Mouse (Mus musculus) v-Abl transformed pro-B cells (cell line): ENCODE measurements at regions not wholly inside any gene's neighbourhood (a gene's known extent, or its start where the extent isn't known, plus 50 kb on each side); places are given as distances from the start of the nearest gene placed in this dataset.

Experiments
- in situ Hi-C, 2 experiments: fragments of 400-800 bp; cut with MboI; formaldehyde crosslinking; loops; one replicate each; pipeline ENCODE4 v1.15.1; 2025; ENCODE audit not compliant: unreplicated experiment in 2 of 2

GRCm38 (mm10) chr12:12882931-12883553 lies 58.7 kb downstream of the Mycn start:
- in situ Hi-C loops = no loop called here

- in situ Hi-C loops = no loop called here
These were observed 63.7 kb downstream of the Mycn start for GRCm38 (mm10) chr12:12878031-12878430.

- in situ Hi-C loops = no loop called here
These were observed 64.2 kb downstream of the Mycn start for GRCm38 (mm10) chr12:12877539-12877938.

GRCm38 (mm10) chr12:12875976-12876745 lies 65.6 kb downstream of the Mycn start:
- in situ Hi-C loops = no loop called here

- in situ Hi-C loops = no loop called here
These were observed 68.2 kb downstream of the Mycn start for GRCm38 (mm10) chr12:12873551-12873950.

- in situ Hi-C loops = no loop called here
These were observed 68.7 kb downstream of the Mycn start for GRCm38 (mm10) chr12:12872974-12873373.

- in situ Hi-C loops = no loop called here
These were observed 70.4 kb downstream of the Mycn start for GRCm38 (mm10) chr12:12871272-12871671.

GRCm38 (mm10) chr12:12866590-12866989 lies 75.1 kb downstream of the Mycn start:
- in situ Hi-C loops = no loop called here

- in situ Hi-C loops = no loop called here
These were observed 91.0 kb downstream of the Mycn start for GRCm38 (mm10) chr12:12850681-12851080.

- in situ Hi-C loops = no loop called here
These were observed 95.0 kb downstream of the Mycn start for GRCm38 (mm10) chr12:12846716-12847115.

- in situ Hi-C loops = no loop called here
These were observed 99.3 kb downstream of the Mycn start for GRCm38 (mm10) chr12:12842247-12842957.

- in situ Hi-C loops = no loop called here
These were observed 100.1 kb downstream of the Mycn start for GRCm38 (mm10) chr12:12841385-12842238.

GRCm38 (mm10) chr12:12840661-12841384 lies 100.9 kb downstream of the Mycn start:
- in situ Hi-C loops = no loop called here

- in situ Hi-C loops = loop anchor here in 1 of 2 experiments (5.0 kb wide), 1 partner anchor 50 kb away; no protein-coding TSS in a partner anchor
These were observed 103.9 kb downstream of the Mycn start for GRCm38 (mm10) chr12:12837775-12838174.

GRCm38 (mm10) chr12:12827821-12828641 lies 113.7 kb downstream of the Mycn start:
- in situ Hi-C loops = no loop called here

GRCm38 (mm10) chr12:12827379-12827778 lies 114.3 kb downstream of the Mycn start:
- in situ Hi-C loops = no loop called here

GRCm38 (mm10) chr12:12826431-12826830 lies 115.3 kb downstream of the Mycn start:
- in situ Hi-C loops = no loop called here

GRCm38 (mm10) chr12:12825842-12826241 lies 115.9 kb downstream of the Mycn start:
- in situ Hi-C loops = no loop called here

- in situ Hi-C loops = no loop called here
These were observed 120.2 kb downstream of the Mycn start for GRCm38 (mm10) chr12:12821473-12821872.
